Mouse (Mus musculus): ENCODE measurements around the gene Smarca2. TPM values are rescaled to one million over a fixed set of nuclear protein-coding genes. Genes with fewer than 3 reads are reported as not detected.

Gene Smarca2
- 6.3 and 6.7 TPM in 2 replicates for polyA plus RNA-seq (2015; fragmentation: Nextera tagmentation; extraction: Ambion mirVana)

GRCm38 (mm10) chr19:26604755-26605300, at the start of gene Smarca2:
Gene Smarca2 (plus strand): TSS chr19:26605050.
- Histone ChIP-seq H3K4me3 (ENCODE audit: low read depth, low read length) (peak within 1 kb of the TSS; percentile 73), H3K27ac (ENCODE audit: low read depth) (peak within 1 kb of the TSS; percentile 70), H3K27me3 (ENCODE audit: insufficient read depth, low read length) (peaks cover 3% of the 10 kb centered on the region; the same call in 1 of the 2 replicates), H3K4me2 (ENCODE audit: low read depth, low read length) (peak within 1 kb of the TSS; percentile 93), H3K4me1 (ENCODE audit: insufficient read depth) (peaks cover 19% of the 10 kb centered on the region), H3K9me3 (ENCODE audit: low read length) (no peaks in the 10 kb centered on the region), H3K36me3 (replicated peaks; ENCODE audit: insufficient read depth, low read length) (no peaks in the 10 kb centered on the region), H3K9ac (replicated peaks) (peak within 1 kb of the TSS; percentile 70)
- DNase-seq (peak; percentile 95), ATAC-seq (peak; percentile 91)
- TF ChIP-seq EP300 (IDR thresholded peaks at IDR 0.05; ENCODE audit: low read depth) (no peak), CTCF (IDR thresholded peaks at IDR 0.05; ENCODE audit: low read depth) (no peak)
- WGBS (ENCODE audit: insufficient replicate concordance) = 1% methylated on average over 45 of the region's 45 CpGs

- Histone ChIP-seq H3K4me2 (ENCODE audit: low read depth, low read length) (no peak overlapping the region), H3K9ac (replicated peaks) (no peak overlapping the region), H3K27me3 (ENCODE audit: insufficient read depth, low read length) (no peaks in the 10 kb centered on the region), H3K36me3 (replicated peaks; ENCODE audit: insufficient read depth, low read length) (no peaks in the 10 kb centered on the region), H3K4me3 (ENCODE audit: low read depth, low read length) (no peak overlapping the region), H3K9me3 (ENCODE audit: low read length) (no peaks in the 10 kb centered on the region), H3K4me1 (ENCODE audit: insufficient read depth) (no peaks in the 10 kb centered on the region), H3K27ac (ENCODE audit: low read depth) (no peak overlapping the region)
- TF ChIP-seq EP300 (IDR thresholded peaks at IDR 0.05; ENCODE audit: low read depth) (no peak), CTCF (IDR thresholded peaks at IDR 0.05; ENCODE audit: low read depth) (no peak)
- ATAC-seq (no peak), DNase-seq (no peak)
- WGBS (ENCODE audit: insufficient replicate concordance) = 49% methylated on average over 2 of the region's 2 CpGs
Observed at GRCm38 (mm10) chr19:26564850-26565249, 40.0 kb upstream of the Smarca2 start.

- no peak overlapping the region for H3K27ac ChIP-seq (ENCODE audit: low read depth)
- H3K4me2 ChIP-seq (ENCODE audit: low read depth, low read length) = no peak overlapping the region
- no peaks in the 10 kb centered on the region for H3K9me3 ChIP-seq (ENCODE audit: low read length)
- 79% methylated on average over 9 of the region's 9 CpGs for WGBS (ENCODE audit: insufficient replicate concordance)
- no peak for DNase-seq
- H3K27me3 ChIP-seq (ENCODE audit: insufficient read depth, low read length) = no peaks in the 10 kb centered on the region
- no peaks in the 10 kb centered on the region for H3K4me1 ChIP-seq (ENCODE audit: insufficient read depth)
- no peak for ATAC-seq
- no peaks in the 10 kb centered on the region for H3K36me3 ChIP-seq (replicated peaks; ENCODE audit: insufficient read depth, low read length)
- H3K9ac ChIP-seq (replicated peaks) = no peak overlapping the region
- TF ChIP-seq EP300 (IDR thresholded peaks at IDR 0.05; ENCODE audit: low read depth) (no peak), CTCF (IDR thresholded peaks at IDR 0.05; ENCODE audit: low read depth) (no peak)
- H3K4me3 ChIP-seq (ENCODE audit: low read depth, low read length) = no peak overlapping the region
Observed at GRCm38 (mm10) chr19:26566109-26566508, 38.7 kb upstream of the Smarca2 start.

DNA sequence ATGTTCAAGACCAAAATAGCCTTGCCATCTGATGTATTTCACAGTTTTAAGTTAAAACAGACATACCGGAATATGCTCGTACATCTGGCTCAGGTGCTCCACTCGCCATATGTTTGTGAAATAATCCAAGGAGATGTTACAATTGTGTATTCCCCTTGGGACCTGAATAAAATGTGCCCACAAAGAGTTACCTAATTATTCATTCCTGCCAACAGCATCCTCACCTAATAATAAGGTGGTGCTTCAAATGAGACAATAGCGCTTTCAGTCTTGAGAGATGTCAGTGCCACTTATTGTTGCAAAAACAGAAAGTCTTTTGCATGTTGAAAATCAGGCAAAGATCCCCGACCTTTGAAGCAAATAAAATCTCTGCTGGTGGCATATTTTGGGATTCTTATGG, 36.6 kb upstream of the Smarca2 start:
- TF ChIP-seq CTCF (IDR thresholded peaks at IDR 0.05; ENCODE audit: low read depth) (no peak), EP300 (IDR thresholded peaks at IDR 0.05; ENCODE audit: low read depth) (no peak)
- no peaks in the 10 kb centered on the region for H3K27me3 ChIP-seq (ENCODE audit: insufficient read depth, low read length)
- 76% methylated on average over 5 of the region's 5 CpGs for WGBS (ENCODE audit: insufficient replicate concordance)
- no peak overlapping the region for H3K27ac ChIP-seq (ENCODE audit: low read depth)
- H3K9me3 ChIP-seq (ENCODE audit: low read length) = no peaks in the 10 kb centered on the region
- H3K36me3 ChIP-seq (replicated peaks; ENCODE audit: insufficient read depth, low read length) = no peaks in the 10 kb centered on the region
- no peaks in the 10 kb centered on the region for H3K4me1 ChIP-seq (ENCODE audit: insufficient read depth)
- H3K4me2 ChIP-seq (ENCODE audit: low read depth, low read length) = no peak overlapping the region
- no peak overlapping the region for H3K4me3 ChIP-seq (ENCODE audit: low read depth, low read length)
- no peak overlapping the region for H3K9ac ChIP-seq (replicated peaks)
- DNase-seq = no peak
- no peak for ATAC-seq

DNA sequence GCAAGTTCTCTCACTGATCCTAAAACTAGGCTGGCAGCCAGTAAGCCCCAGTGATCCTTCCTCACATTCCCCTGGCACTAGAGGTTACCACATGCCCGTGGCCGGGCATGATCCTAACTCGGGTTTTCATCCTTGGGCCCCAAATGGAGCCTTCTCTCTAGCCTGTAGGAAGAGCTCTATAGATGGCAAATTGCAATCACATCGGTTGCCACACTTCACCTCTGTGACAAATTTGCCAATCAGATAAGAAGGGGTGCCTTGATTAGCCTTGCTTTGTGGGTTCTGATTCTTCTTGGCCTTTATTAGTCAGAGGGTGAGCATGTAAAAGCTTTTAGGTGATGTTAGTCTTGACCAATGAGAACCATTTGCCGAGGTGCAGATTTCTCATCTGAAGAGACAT, 35.9 kb upstream of the Smarca2 start:
- Histone ChIP-seq H3K36me3 (replicated peaks; ENCODE audit: insufficient read depth, low read length) (no peaks in the 10 kb centered on the region), H3K27me3 (ENCODE audit: insufficient read depth, low read length) (no peaks in the 10 kb centered on the region), H3K9ac (replicated peaks) (no peak overlapping the region), H3K4me2 (ENCODE audit: low read depth, low read length) (no peak overlapping the region), H3K4me3 (ENCODE audit: low read depth, low read length) (no peak overlapping the region), H3K4me1 (ENCODE audit: insufficient read depth) (no peaks in the 10 kb centered on the region), H3K9me3 (ENCODE audit: low read length) (no peaks in the 10 kb centered on the region), H3K27ac (ENCODE audit: low read depth) (no peak overlapping the region)
- ATAC-seq (no peak), DNase-seq (no peak)
- 84% methylated on average over 5 of the region's 5 CpGs for WGBS (ENCODE audit: insufficient replicate concordance)
- TF ChIP-seq EP300 (IDR thresholded peaks at IDR 0.05; ENCODE audit: low read depth) (no peak), CTCF (IDR thresholded peaks at IDR 0.05; ENCODE audit: low read depth) (no peak)

- DNase-seq (no peak), ATAC-seq (no peak)
- Histone ChIP-seq H3K4me2 (ENCODE audit: low read depth, low read length) (no peak overlapping the region), H3K27me3 (ENCODE audit: insufficient read depth, low read length) (no peaks in the 10 kb centered on the region), H3K27ac (ENCODE audit: low read depth) (no peak overlapping the region), H3K9me3 (ENCODE audit: low read length) (no peaks in the 10 kb centered on the region), H3K9ac (replicated peaks) (no peak overlapping the region), H3K4me1 (ENCODE audit: insufficient read depth) (no peaks in the 10 kb centered on the region), H3K36me3 (replicated peaks; ENCODE audit: insufficient read depth, low read length) (no peaks in the 10 kb centered on the region), H3K4me3 (ENCODE audit: low read depth, low read length) (no peak overlapping the region)
- no peak for TF ChIP-seq CTCF (IDR thresholded peaks at IDR 0.05; ENCODE audit: low read depth)
- TF ChIP-seq EP300 (IDR thresholded peaks at IDR 0.05; ENCODE audit: low read depth) = no peak
- 63% methylated on average over 1 of the region's 1 CpGs for WGBS (ENCODE audit: insufficient replicate concordance)
Observed at GRCm38 (mm10) chr19:26569461-26569860, 35.4 kb upstream of the Smarca2 start.
